Mouse (Mus musculus): ENCODE measurements around the gene Cd24a. TPM values are rescaled to one million over a fixed set of nuclear protein-coding genes. Genes with fewer than 3 reads are reported as not detected.

Cd24a gene
- polyA plus RNA-seq, 1 experiment = 63.0 TPM

DNA sequence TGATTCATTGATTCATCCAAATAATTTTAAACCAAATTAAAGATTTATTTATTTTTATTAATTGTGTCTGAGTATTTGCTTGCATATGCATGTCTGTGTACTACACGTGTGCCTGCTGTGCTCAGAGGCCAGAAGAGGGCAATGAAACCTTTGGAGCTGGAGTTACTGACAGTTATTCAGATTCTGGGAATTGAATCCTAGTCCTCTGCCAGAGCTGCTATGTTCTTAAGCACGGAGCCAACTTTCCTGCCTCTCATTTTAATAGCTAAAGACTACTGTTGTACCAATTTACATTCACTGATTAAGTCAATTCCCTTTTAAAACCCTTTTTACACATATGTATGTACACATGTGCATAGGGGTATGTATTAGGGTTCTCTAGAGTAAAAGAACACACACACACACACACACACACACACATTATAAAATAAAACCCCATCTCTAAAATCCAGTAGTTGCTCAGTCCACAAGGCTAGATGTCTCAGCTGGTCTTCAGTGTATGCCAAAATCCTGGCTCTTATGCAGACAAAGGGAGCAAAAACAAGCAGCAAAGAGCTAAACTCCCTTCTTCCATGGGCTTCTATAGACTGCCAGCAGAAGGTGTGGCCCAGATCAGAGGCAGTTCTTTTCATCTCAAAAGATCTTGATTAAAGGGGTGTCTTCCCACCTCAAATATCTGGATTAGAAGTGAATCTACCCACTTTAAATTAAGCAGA lies 53.7 kb downstream of the Cd24a start:
- peaks cover 2% of the 10 kb centered on the region; the same call in 1 of the 2 replicates for H3K4me1 ChIP-seq (ENCODE audit: control insufficient read depth, insufficient read depth, low read length)
- TF ChIP-seq POLR2A (IDR thresholded peaks at IDR 0.05; ENCODE audit: low read depth, low read length) = no peak
- no peak for TF ChIP-seq CTCF (IDR thresholded peaks at IDR 0.05; ENCODE audit: borderline replicate concordance, insufficient read depth, low read length)
- H3K4me3 ChIP-seq (ENCODE audit: insufficient read depth, low read length) = no peak overlapping the region
- H3K27ac ChIP-seq (ENCODE audit: insufficient read depth, low read length) = no peak overlapping the region

DNA sequence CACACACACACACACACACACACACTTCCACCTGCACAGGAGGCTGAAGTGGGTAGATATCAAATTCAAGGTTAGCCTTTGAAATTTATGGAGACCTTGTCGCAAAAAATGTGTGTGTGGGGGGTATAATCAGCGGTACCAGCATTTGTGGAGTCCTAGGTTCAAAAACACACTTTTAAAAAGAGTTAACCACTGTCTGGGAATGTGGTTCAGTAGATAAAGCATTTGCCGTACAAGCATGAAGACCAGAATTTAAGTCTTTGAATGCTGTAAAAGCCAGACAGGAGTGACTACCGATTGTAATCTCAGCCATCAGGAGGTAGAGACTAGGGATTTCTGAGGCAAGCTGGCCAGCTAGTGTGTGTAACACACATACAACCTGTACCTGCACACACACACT lies 55.0 kb downstream of the Cd24a start:
- no peak overlapping the region for H3K4me3 ChIP-seq (ENCODE audit: insufficient read depth, low read length)
- no peak for TF ChIP-seq POLR2A (IDR thresholded peaks at IDR 0.05; ENCODE audit: low read depth, low read length)
- no peak for TF ChIP-seq CTCF (IDR thresholded peaks at IDR 0.05; ENCODE audit: borderline replicate concordance, insufficient read depth, low read length)
- no peak overlapping the region for H3K27ac ChIP-seq (ENCODE audit: insufficient read depth, low read length)
- H3K4me1 ChIP-seq (ENCODE audit: control insufficient read depth, insufficient read depth, low read length) = peaks cover 2% of the 10 kb centered on the region; the same call in 1 of the 2 replicates

Other genes starting within 250 kb of the Cd24a start
- gene Bend3, start 99.5 kb upstream of the Cd24a start, polyA plus RNA-seq (2011; ENCODE audit: insufficient read length, low read depth, missing spikeins) = 7.8 and 8.8 TPM in 2 replicates
- gene Gm9803, start 54.2 kb upstream of the Cd24a start, polyA plus RNA-seq (2011; ENCODE audit: insufficient read length, low read depth, missing spikeins) = 15.4 and 21.8 TPM in 2 replicates
- 30.7 and 32.6 TPM in 2 replicates for gene 1700021F05Rik, start 37.3 kb upstream of the Cd24a start, polyA plus RNA-seq (2011; ENCODE audit: insufficient read length, low read depth, missing spikeins)